Mouse (Mus musculus): ENCODE measurements around the gene Nlrp6. TPM values are rescaled to one million over a fixed set of nuclear protein-coding genes. Genes with fewer than 3 reads are reported as not detected.

Nlrp6 gene
- polyA plus RNA-seq, 1 experiment: 0.23 TPM

GRCm38 (mm10) chr7:140955342-140955741 lies 34.6 kb downstream of the Nlrp6 start:
- peak overlapping the region; percentile 70 for H3K4me3 ChIP-seq (ENCODE audit: control insufficient read depth, low read depth, low read length)
- H3K4me1 ChIP-seq (ENCODE audit: control insufficient read depth, insufficient read depth, low read length): no peaks in the 10 kb centered on the region; the same call in 1 of the 2 replicates
- H3K27ac ChIP-seq (ENCODE audit: control insufficient read depth, insufficient read depth, low read depth, low read length): peak overlapping the region; percentile 59
- H3K36me3 ChIP-seq (ENCODE audit: control insufficient read depth, insufficient read depth, low read length): no peaks in the 10 kb centered on the region
- H3K27me3 ChIP-seq (ENCODE audit: control insufficient read depth, insufficient read depth, low read length): no peaks in the 10 kb centered on the region
- TF ChIP-seq POLR2A (IDR thresholded peaks at IDR 0.05; ENCODE audit: control insufficient read depth, low read depth, low read length): no peak
- no peak for TF ChIP-seq CTCF (IDR thresholded peaks at IDR 0.05; ENCODE audit: control insufficient read depth, insufficient read depth, insufficient replicate concordance, low read depth, low read length)

- no peaks in the 10 kb centered on the region for H3K27me3 ChIP-seq (ENCODE audit: control insufficient read depth, insufficient read depth, low read length)
- no peak for TF ChIP-seq POLR2A (IDR thresholded peaks at IDR 0.05; ENCODE audit: control insufficient read depth, low read depth, low read length)
- TF ChIP-seq CTCF (IDR thresholded peaks at IDR 0.05; ENCODE audit: control insufficient read depth, insufficient read depth, insufficient replicate concordance, low read depth, low read length): no peak
- no peaks in the 10 kb centered on the region for H3K36me3 ChIP-seq (ENCODE audit: control insufficient read depth, insufficient read depth, low read length)
- peak within 1 kb of the TSS; percentile 70 for H3K4me3 ChIP-seq (ENCODE audit: control insufficient read depth, low read depth, low read length)
- H3K4me1 ChIP-seq (ENCODE audit: control insufficient read depth, insufficient read depth, low read length): no peaks in the 10 kb centered on the region; the same call in 1 of the 2 replicates
- peak within 1 kb of the TSS; percentile 87 for H3K27ac ChIP-seq (ENCODE audit: control insufficient read depth, insufficient read depth, low read depth, low read length)
These were observed 35.3 kb downstream of the Nlrp6 start, which contains the start of the genes Gm45717 and Ifitm2 for GRCm38 (mm10) chr7:140955758-140956555. Gm45717 (minus strand) TSS chr7:140955937. Ifitm2 (minus strand) TSS chr7:140955987.

GRCm38 (mm10) chr7:140956556-140956869 lies 35.8 kb downstream of the Nlrp6 start:
- Histone ChIP-seq H3K4me1 (ENCODE audit: control insufficient read depth, insufficient read depth, low read length) (no peaks in the 10 kb centered on the region), H3K4me3 (ENCODE audit: control insufficient read depth, low read depth, low read length) (no peak overlapping the region)
- no peak for TF ChIP-seq POLR2A (IDR thresholded peaks at IDR 0.05; ENCODE audit: control insufficient read depth, low read depth, low read length)
- no peak for TF ChIP-seq CTCF (IDR thresholded peaks at IDR 0.05; ENCODE audit: control insufficient read depth, insufficient read depth, insufficient replicate concordance, low read depth, low read length)

GRCm38 (mm10) chr7:140959181-140959901 lies 38.6 kb downstream of the Nlrp6 start:
- no peaks in the 10 kb centered on the region for H3K36me3 ChIP-seq (ENCODE audit: control insufficient read depth, insufficient read depth, low read length)
- no peak overlapping the region for H3K27ac ChIP-seq (ENCODE audit: control insufficient read depth, insufficient read depth, low read depth, low read length)
- TF ChIP-seq POLR2A (IDR thresholded peaks at IDR 0.05; ENCODE audit: control insufficient read depth, low read depth, low read length) (no peak), CTCF (IDR thresholded peaks at IDR 0.05; ENCODE audit: control insufficient read depth, insufficient read depth, insufficient replicate concordance, low read depth, low read length) (no peak)
- H3K4me1 ChIP-seq (ENCODE audit: control insufficient read depth, insufficient read depth, low read length): no peaks in the 10 kb centered on the region
- no peak overlapping the region for H3K4me3 ChIP-seq (ENCODE audit: control insufficient read depth, low read depth, low read length)
- no peaks in the 10 kb centered on the region for H3K27me3 ChIP-seq (ENCODE audit: control insufficient read depth, insufficient read depth, low read length)

More at GRCm38 (mm10) chr7:140956556-140956869, 35.8 kb downstream of the Nlrp6 start:
- Histone ChIP-seq H3K36me3 (ENCODE audit: control insufficient read depth, insufficient read depth, low read length) (no peaks in the 10 kb centered on the region), H3K27me3 (ENCODE audit: control insufficient read depth, insufficient read depth, low read length) (no peaks in the 10 kb centered on the region), H3K27ac (ENCODE audit: control insufficient read depth, insufficient read depth, low read depth, low read length) (peak overlapping the region; percentile 87; the same call in 1 of the 2 replicates)

GRCm38 (mm10) chr7:140960026-140960425 lies 39.3 kb downstream of the Nlrp6 start:
- H3K4me3 ChIP-seq (ENCODE audit: control insufficient read depth, low read depth, low read length): no peak overlapping the region
- no peaks in the 10 kb centered on the region for H3K4me1 ChIP-seq (ENCODE audit: control insufficient read depth, insufficient read depth, low read length)
- no peak for TF ChIP-seq CTCF (IDR thresholded peaks at IDR 0.05; ENCODE audit: control insufficient read depth, insufficient read depth, insufficient replicate concordance, low read depth, low read length)
- TF ChIP-seq POLR2A (IDR thresholded peaks at IDR 0.05; ENCODE audit: control insufficient read depth, low read depth, low read length): no peak
- no peak overlapping the region for H3K27ac ChIP-seq (ENCODE audit: control insufficient read depth, insufficient read depth, low read depth, low read length)
- no peaks in the 10 kb centered on the region for H3K27me3 ChIP-seq (ENCODE audit: control insufficient read depth, insufficient read depth, low read length)
- no peaks in the 10 kb centered on the region for H3K36me3 ChIP-seq (ENCODE audit: control insufficient read depth, insufficient read depth, low read length)

- TF ChIP-seq CTCF (IDR thresholded peaks at IDR 0.05; ENCODE audit: control insufficient read depth, insufficient read depth, insufficient replicate concordance, low read depth, low read length) (no peak), POLR2A (IDR thresholded peaks at IDR 0.05; ENCODE audit: control insufficient read depth, low read depth, low read length) (no peak)
- no peaks in the 10 kb centered on the region for H3K27me3 ChIP-seq (ENCODE audit: control insufficient read depth, insufficient read depth, low read length)
- no peaks in the 10 kb centered on the region for H3K36me3 ChIP-seq (ENCODE audit: control insufficient read depth, insufficient read depth, low read length)
- no peaks in the 10 kb centered on the region for H3K4me1 ChIP-seq (ENCODE audit: control insufficient read depth, insufficient read depth, low read length)
- H3K4me3 ChIP-seq (ENCODE audit: control insufficient read depth, low read depth, low read length): no peak overlapping the region
- no peak overlapping the region for H3K27ac ChIP-seq (ENCODE audit: control insufficient read depth, insufficient read depth, low read depth, low read length)
These were observed 40.7 kb downstream of the Nlrp6 start for GRCm38 (mm10) chr7:140961416-140961815.

GRCm38 (mm10) chr7:140962733-140963132 lies 42.0 kb downstream of the Nlrp6 start:
- Histone ChIP-seq H3K27ac (ENCODE audit: control insufficient read depth, insufficient read depth, low read depth, low read length) (no peak overlapping the region), H3K36me3 (ENCODE audit: control insufficient read depth, insufficient read depth, low read length) (no peaks in the 10 kb centered on the region), H3K4me3 (ENCODE audit: control insufficient read depth, low read depth, low read length) (no peak overlapping the region), H3K4me1 (ENCODE audit: control insufficient read depth, insufficient read depth, low read length) (no peaks in the 10 kb centered on the region), H3K27me3 (ENCODE audit: control insufficient read depth, insufficient read depth, low read length) (no peaks in the 10 kb centered on the region)
- TF ChIP-seq CTCF (IDR thresholded peaks at IDR 0.05; ENCODE audit: control insufficient read depth, insufficient read depth, insufficient replicate concordance, low read depth, low read length) (no peak), POLR2A (IDR thresholded peaks at IDR 0.05; ENCODE audit: control insufficient read depth, low read depth, low read length) (no peak)

Data from testis, adult 2 months (tissue).